Comparison of ENCODE assay signal across 14 mouse cellular contexts in the genomic region with DNA sequence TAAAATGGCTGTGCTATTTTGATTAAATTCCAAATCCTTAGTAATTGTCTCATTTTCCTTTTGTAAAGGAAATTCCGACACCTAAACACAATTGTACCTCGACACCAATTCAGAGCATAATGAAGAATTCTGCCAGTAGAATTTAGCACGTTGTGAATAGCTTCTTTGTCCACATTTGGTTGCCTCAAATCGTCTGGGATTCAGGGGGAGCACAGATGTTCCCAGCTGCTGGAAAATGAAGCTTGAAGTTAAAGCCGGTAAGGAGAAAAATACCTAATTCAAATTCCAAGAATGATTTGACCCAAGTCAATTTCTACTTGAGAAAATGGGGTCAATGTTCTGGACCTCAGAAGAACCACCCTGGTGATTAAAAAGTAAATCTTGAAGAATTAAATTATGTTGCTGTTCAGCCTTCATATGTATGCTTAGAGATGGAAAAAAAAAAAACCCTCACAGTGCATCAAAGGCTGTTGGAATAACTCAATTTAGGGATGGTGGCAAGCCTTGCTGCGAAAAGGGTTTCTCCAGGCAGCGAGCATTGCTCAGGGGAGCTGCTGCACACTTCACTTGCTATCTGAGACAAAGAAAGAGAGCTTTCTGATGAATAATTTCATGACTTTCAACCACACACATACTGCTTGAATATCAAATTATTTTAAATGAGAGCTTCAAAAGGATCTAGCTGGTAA. TPM values are rescaled to one million over a fixed set of nuclear protein-coding genes. Genes with fewer than 3 reads are reported as not detected.
DNase-seq lines count a peak whose midpoint lies in the region; ATAC-seq and TF ChIP-seq lines count a peak whose summit lies in the region.
"Had no signal": no experiment of that assay in that cellular context is flagged by ENCODE, and none has a peak within 500 bp of the region (broad histone marks: within the 10 kb centered on the region; RNA-seq: fewer than 3 reads in every experiment).

No protein-coding gene starts in this region.

- H3K36me3 ChIP-seq in heart, adult 2 months (ENCODE audit: control insufficient read depth, insufficient read depth, low read length): no peaks in the 10 kb centered on the region
- H3K36me3 ChIP-seq in embryonic facial prominence, embryonic 11.5 days (replicated peaks; ENCODE audit: control insufficient read depth, insufficient read depth, low read depth, low read length): no peaks in the 10 kb centered on the region
- no peaks in the 10 kb centered on the region for H3K36me3 ChIP-seq in hindbrain, embryonic 10.5 days
- no peaks in the 10 kb centered on the region for H3K36me3 ChIP-seq in limb, embryonic 13.5 days
- H3K36me3 ChIP-seq: heart, embryonic 15.5 days had no signal

- H3K9me3 ChIP-seq in embryonic facial prominence, embryonic 11.5 days (replicated peaks; ENCODE audit: control insufficient read depth, low read length): no peaks in the 10 kb centered on the region
- H3K9me3 ChIP-seq in hindbrain, embryonic 10.5 days: no peaks in the 10 kb centered on the region
- H3K9me3 ChIP-seq in limb, embryonic 13.5 days: no peaks in the 10 kb centered on the region
- H3K9me3 ChIP-seq: heart, embryonic 15.5 days; megakaryocyte, embryonic 14.5 days had no signal

- peak; percentile 44 to 66 for DNase-seq in heart, adult 18-20 months
- DNase-seq in heart, adult 2 months: no peak
- peak; percentile 44 for DNase-seq in embryonic facial prominence, embryonic 11.5 days (ENCODE audit: low spot score)
- DNase-seq in hindbrain, embryonic 10.5 days (ENCODE audit: low spot score): no peak
- no peak for DNase-seq in layer of hippocampus, postnatal 36 days
- no peak for DNase-seq in cerebellum, postnatal 14 days
- DNase-seq in urinary bladder, adult 2 months (ENCODE audit: low spot score): no peak
- DNase-seq: kidney, adult 2 months; lung, embryonic 14.5 days; thymus, postnatal 36 days had no signal

- H3K27ac ChIP-seq in heart, adult 2 months: no peak overlapping the region
- H3K27ac ChIP-seq in embryonic facial prominence, embryonic 11.5 days (replicated peaks; ENCODE audit: low read depth, low read length): no peak overlapping the region
- 0 out of 2 replicates have a peak overlapping the region, but pooled peaks have one; percentile 40 for H3K27ac ChIP-seq in hindbrain, embryonic 10.5 days
- peak overlapping the region; percentile 17; the same call in 1 of the 2 replicates for H3K27ac ChIP-seq in limb, embryonic 13.5 days
- H3K27ac ChIP-seq: heart, embryonic 15.5 days had no signal

- no peak for ATAC-seq in embryonic facial prominence, embryonic 11.5 days (replicated peaks; ENCODE audit: insufficient number of reproducible peaks, low FRiP score, low TSS enrichment, low read depth)
- ATAC-seq in limb, embryonic 13.5 days (ENCODE audit: low FRiP score, low read depth): no peak

- H3K9ac ChIP-seq in heart, adult 2 months (ENCODE audit: low read depth, low read length): no peak overlapping the region
- no peak overlapping the region for H3K9ac ChIP-seq in embryonic facial prominence, embryonic 11.5 days (replicated peaks; ENCODE audit: low read length)
- H3K9ac ChIP-seq in limb, embryonic 13.5 days: no peak overlapping the region
- H3K9ac ChIP-seq: heart, embryonic 15.5 days; lung, embryonic 14.5 days had no signal

- no peaks in the 10 kb centered on the region for H3K27me3 ChIP-seq in heart, adult 2 months (ENCODE audit: control insufficient read depth, insufficient read depth, low read length)
- no peaks in the 10 kb centered on the region for H3K27me3 ChIP-seq in embryonic facial prominence, embryonic 11.5 days (ENCODE audit: control insufficient read depth, insufficient read depth, low read length)
- H3K27me3 ChIP-seq in hindbrain, embryonic 10.5 days (ENCODE audit: insufficient read depth, poor library complexity, severe bottlenecking): peaks cover 3% of the 10 kb centered on the region; the same call in 1 of the 2 replicates
- no peaks in the 10 kb centered on the region for H3K27me3 ChIP-seq in limb, embryonic 13.5 days
- H3K27me3 ChIP-seq: heart, embryonic 15.5 days had no signal

- 59% methylated on average over 7 of the region's 7 CpGs for WGBS in heart, adult 2 months
- WGBS in embryonic facial prominence, embryonic 11.5 days: 30% methylated on average over 7 of the region's 7 CpGs
- 48% methylated on average over 7 of the region's 7 CpGs for WGBS in hindbrain, embryonic 10.5 days
- 37% methylated on average over 7 of the region's 7 CpGs for WGBS in limb, embryonic 13.5 days

- H3K4me3 ChIP-seq in heart, adult 2 months: no peak overlapping the region
- H3K4me3 ChIP-seq in embryonic facial prominence, embryonic 11.5 days (ENCODE audit: low read depth, low read length): no peak overlapping the region
- H3K4me3 ChIP-seq in hindbrain, embryonic 10.5 days: no peak overlapping the region
- H3K4me3 ChIP-seq in limb, embryonic 13.5 days: no peak overlapping the region
- H3K4me3 ChIP-seq: heart, embryonic 15.5 days; megakaryocyte, embryonic 14.5 days had no signal

- no peaks in the 10 kb centered on the region for H3K79me2 ChIP-seq in heart, adult 2 months (replicated peaks; ENCODE audit: control insufficient read depth, insufficient read depth, low read length)

- intact Hi-C loops in heart, adult 2 months (cut with DNase I): no loop called here

- H3K4me2 ChIP-seq in embryonic facial prominence, embryonic 11.5 days (ENCODE audit: low read depth, low read length): no peak overlapping the region
- 0 out of 2 replicates have a peak overlapping the region, but pooled peaks have one; percentile 4 for H3K4me2 ChIP-seq in limb, embryonic 13.5 days (replicated peaks)
- H3K4me2 ChIP-seq: heart, embryonic 15.5 days; lung, embryonic 14.5 days had no signal

- H3K4me1 ChIP-seq in heart, adult 2 months (ENCODE audit: control insufficient read depth, insufficient read depth, low read length): no peaks in the 10 kb centered on the region
- H3K4me1 ChIP-seq in embryonic facial prominence, embryonic 11.5 days (ENCODE audit: control insufficient read depth, insufficient read depth, low read length): no peaks in the 10 kb centered on the region
- H3K4me1 ChIP-seq in hindbrain, embryonic 10.5 days (replicated peaks): peaks cover 17% of the 10 kb centered on the region
- peaks cover 22% of the 10 kb centered on the region for H3K4me1 ChIP-seq in limb, embryonic 13.5 days
- H3K4me1 ChIP-seq: heart, embryonic 15.5 days had no signal

- TF ChIP-seq CTCF in heart, adult 2 months (IDR thresholded peaks at IDR 0.05): no peak

- no peak for TF ChIP-seq EP300 in heart, adult 2 months (IDR thresholded peaks at IDR 0.05; ENCODE audit: insufficient read depth, low read depth, low read length)

- no peak for TF ChIP-seq POLR2A in heart, adult 2 months (IDR thresholded peaks at IDR 0.05; ENCODE audit: insufficient read depth, low read depth, low read length)

RNA-seq across cellular contexts. Expression of a gene that starts 36.0 kb away (rescaled TPM):
- 100 to 1,000 TPM; 249 to 266 TPM for total RNA-seq in heart, adult 18-20 months (2021)
- total RNA-seq in heart, adult 2 months (2021): 100 to 1,000 TPM; 241 to 300 TPM
- polyA plus RNA-seq in heart, adult 2 months (2012; rRNA removed): 182 and 222 TPM in 2 replicates
- 7.5 and 7.6 TPM in 2 replicates for polyA plus RNA-seq in embryonic facial prominence, embryonic 11.5 days (2014; fragmentation: Nextera tagmentation; extraction: Ambion mirVana)
- polyA plus RNA-seq in hindbrain, embryonic 10.5 days (2016; fragmentation: Nextera tagmentation; extraction: Ambion mirVana): 13.2 and 19.8 TPM in 2 replicates
- polyA plus RNA-seq in limb, embryonic 13.5 days (2015; fragmentation: Nextera tagmentation; extraction: Ambion mirVana): 34.3 and 37.7 TPM in 2 replicates
- 100 to 1,000 TPM; 104 to 109 TPM for total RNA-seq in layer of hippocampus, postnatal 36 days (2021)
- polyA plus RNA-seq in urinary bladder, adult 2 months (2012; rRNA removed): 31.5 and 33.4 TPM in 2 replicates
- total RNA-seq: neutrophil, adult 5-6 weeks had no signal

Comparison
In these comparisons a context has a peak if more than half of its experiments do, and no peak if none do; other contexts are left out.
1. DNase-seq: peak in heart, adult 18-20 months (2 of 2) and embryonic facial prominence, embryonic 11.5 days (single experiment); none in heart, adult 2 months (0 of 2), hindbrain, embryonic 10.5 days (single experiment), layer of hippocampus, postnatal 36 days (0 of 2), cerebellum, postnatal 14 days (0 of 2) and urinary bladder, adult 2 months (single experiment).
2. H3K27ac ChIP-seq: peak in hindbrain, embryonic 10.5 days (single experiment) and limb, embryonic 13.5 days (single experiment); none in heart, adult 2 months (single experiment) and embryonic facial prominence, embryonic 11.5 days (single experiment).